Mouse (Mus musculus): Measurements from ENCODE around the gene Cdca5.
A peak's percentile ranks its signal among the peaks of the same experiment; 100 is the strongest.

Cdca5 gene

DNA sequence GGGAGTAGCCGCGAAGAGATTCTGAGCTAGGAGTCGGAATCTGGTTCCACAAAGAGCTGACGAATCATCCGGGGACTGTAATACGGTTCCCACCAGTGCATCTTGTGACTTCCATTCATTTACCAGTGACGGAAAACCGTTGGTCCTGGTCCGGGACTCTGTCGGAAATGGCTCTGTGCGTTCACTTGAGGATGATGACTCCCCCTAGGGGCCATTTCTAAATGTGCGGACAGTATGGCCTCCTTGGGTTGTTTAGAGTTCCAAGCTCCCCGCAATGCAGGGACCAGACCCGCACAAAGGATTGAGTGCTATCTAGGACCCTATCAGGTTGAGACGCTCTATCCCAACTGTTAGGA is 56.6 kb downstream of the Cdca5 start, which contains the start of gene Arl2:
TSS of gene Arl2 (minus strand) at position 155 of the 356 bp plus-strand sequence.
- peak; percentile 78 for ATAC-seq (ENCODE audit: low TSS enrichment)

Measured in frontal cortex, adult (tissue).